Mouse (Mus musculus): ENCODE data around the gene Trpm6.

GRCm38 (mm10) chr19:18888491-18889116 is 138.8 kb downstream of the Trpm6 start:
- TF ChIP-seq CTCF (IDR thresholded peaks at IDR 0.05; ENCODE audit: low read depth) (no peak), EP300 (IDR thresholded peaks at IDR 0.05; ENCODE audit: low read depth) (no peak)

Data from heart, postnatal 0 days (tissue).